Mouse (Mus musculus) 3134 (cell line): Measurements from ENCODE around the gene Tmc4.

Experiments used
- DNase-seq: peaks from one replicate; pipeline ENCODE4 v3.0.0-alpha.2; 2011; ENCODE audit warnings: low spot score; ENCODE audit not compliant: insufficient read length; ENCODE audit errors: extremely low read depth

Gene Tmc4

GRCm38 (mm10) chr7:3644348-3644671 lies 33.0 kb downstream of the Tmc4 start:
- no peak for DNase-seq

DNA sequence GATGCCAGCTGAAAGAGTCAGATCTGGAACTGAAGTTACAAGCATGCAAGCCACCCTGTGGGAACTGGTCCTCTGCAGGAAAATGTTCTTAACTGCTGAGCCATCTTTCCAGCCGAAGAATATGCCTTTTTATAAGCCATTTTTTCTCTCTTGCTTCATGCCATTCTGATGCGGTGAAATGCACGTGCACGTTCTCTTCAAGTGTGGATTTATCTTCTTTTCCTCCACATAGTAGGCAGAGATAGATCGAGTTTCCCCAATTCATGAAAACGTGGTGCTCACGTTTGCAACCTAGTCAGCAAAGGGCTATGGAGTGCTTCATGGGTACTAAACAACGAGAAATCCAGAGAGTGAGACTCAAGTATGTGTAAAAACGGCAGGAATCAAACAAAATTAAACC lies 33.5 kb downstream of the Tmc4 start:
- no peak for DNase-seq

- DNase-seq = no peak
Measured at GRCm38 (mm10) chr7:3643412-3643811, 33.9 kb downstream of the Tmc4 start.

DNA sequence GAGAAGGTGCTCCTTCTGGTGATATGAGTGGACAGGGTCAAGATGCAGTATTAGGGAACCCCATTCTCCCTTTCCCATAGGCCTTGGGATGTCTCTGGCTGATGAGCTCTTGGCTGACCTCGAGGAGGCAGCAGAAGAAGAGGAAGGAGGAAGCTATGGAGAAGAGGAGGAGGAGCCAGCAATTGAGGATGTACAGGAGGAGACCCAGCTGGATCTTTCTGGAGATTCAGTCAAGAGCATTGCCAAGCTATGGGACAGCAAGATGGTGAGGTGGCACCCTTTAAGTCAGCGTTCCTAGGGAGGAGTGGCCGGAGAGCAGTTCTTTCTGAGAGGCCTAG lies 46.9 kb downstream of the Tmc4 start:
- DNase-seq = no peak

GRCm38 (mm10) chr7:3629543-3630477 lies 47.5 kb downstream of the Tmc4 start, which contains the start of the genes Tfpt and Prpf31:
Gene Tfpt, minus strand, starts transcription at chr7:3629929.
Gene Prpf31, plus strand, starts transcription at chr7:3629985.
- DNase-seq = peak; percentile 89

GRCm38 (mm10) chr7:3629030-3629429 lies 48.3 kb downstream of the Tmc4 start:
- no peak for DNase-seq

DNA sequence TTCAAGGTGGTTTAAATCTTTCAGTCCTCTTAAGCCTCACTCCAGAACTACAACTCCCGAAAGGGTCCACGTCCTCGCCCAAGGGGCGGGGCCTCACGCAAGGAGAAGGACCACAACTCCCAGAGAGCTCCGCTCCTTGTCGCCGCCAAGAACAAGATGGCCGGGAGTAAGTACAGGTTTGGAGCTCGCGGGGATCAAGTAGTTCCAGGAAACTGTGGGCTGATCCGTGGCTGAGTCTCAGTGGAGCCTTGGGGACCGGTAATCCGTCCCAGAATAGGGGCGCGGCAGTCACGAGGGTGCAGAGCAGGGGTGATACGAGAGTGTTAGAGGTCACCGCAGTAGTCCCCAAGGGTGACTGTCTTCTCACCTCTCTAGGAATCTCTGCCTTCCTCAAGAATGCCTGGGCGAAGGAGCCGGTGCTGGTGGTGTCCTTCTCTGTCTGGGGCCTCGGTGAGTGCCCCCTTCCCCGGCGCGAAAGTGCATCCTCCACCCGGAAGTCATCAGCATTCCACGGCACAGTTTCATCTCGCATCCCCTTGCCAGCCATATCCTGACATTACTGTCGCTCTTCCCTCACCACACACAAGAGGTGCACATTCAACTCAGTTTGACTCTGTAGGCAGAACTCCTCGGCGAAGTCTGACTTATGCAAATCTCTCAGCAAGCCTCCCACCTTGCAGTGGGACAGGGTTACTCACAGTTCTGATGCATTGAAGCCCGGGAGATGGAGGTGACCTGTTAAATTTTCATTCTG lies 59.9 kb downstream of the Tmc4 start, which contains the start of gene Ndufa3:
Ndufa3 (plus strand) TSS at position 132 of the 754 bp plus-strand sequence.
- DNase-seq = peak; percentile 83

GRCm38 (mm10) chr7:3616389-3617241 lies 60.7 kb downstream of the Tmc4 start:
- no peak for DNase-seq

DNA sequence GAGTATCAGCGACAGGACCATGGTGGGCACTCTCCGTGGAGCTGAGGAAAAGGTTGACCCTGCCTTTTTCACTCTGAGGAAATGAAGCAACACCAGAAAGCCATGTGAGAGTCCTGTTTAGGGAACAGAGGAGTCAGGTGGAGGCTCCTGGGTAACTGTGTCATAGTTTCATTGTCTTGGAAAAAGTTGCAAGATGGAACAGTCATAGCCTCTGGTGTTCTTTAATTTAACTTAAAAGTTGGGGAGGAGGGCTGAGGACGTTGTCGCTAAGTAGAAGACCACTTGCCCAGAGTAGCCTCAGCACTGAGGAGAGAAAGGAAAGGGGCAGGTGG lies 61.3 kb downstream of the Tmc4 start, which contains the start of gene Oscar:
Oscar (minus strand) TSS at position 101 of the 332 bp plus-strand sequence.
- DNase-seq = no peak
